Mouse (Mus musculus): ENCODE data around the gene Sart3. TPM values are rescaled to one million over a fixed set of nuclear protein-coding genes. Genes with fewer than 3 reads are reported as not detected.

The Sart3 gene
- polyA plus RNA-seq, 1 experiment = 63.5 TPM

DNA sequence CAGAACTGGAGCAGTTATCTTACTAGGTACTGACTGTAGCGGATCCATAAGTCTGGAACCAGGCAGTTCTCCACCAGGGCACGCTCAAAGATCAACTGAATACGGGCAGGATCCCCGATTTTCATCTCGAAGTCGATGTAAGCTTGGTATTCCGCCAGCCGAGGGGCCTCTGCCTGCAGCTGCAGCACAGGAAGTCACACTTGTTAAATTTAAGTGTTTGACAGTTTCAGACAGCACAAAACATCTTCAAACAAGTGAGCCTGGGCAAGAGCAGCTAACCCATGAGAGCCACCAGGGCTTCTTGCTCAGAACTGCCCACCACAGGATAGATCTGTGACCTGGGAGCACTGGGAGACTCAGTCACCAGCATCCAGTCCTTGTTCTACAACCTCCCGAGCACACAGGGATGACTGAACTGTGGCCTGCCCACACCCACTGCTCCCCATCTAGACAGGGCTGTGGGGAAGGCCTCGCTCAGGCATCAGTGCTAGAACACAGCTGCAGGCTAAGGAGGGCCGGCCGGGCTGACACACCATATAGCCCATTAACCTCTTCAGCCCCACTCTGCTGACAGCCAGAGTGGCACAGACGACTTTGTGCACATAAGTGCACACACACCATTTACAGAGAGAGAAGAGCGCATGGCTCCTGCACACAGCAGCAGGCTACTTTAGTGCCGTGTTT, 16.8 kb downstream of the Sart3 start:
- TF ChIP-seq CTCF (IDR thresholded peaks at IDR 0.05; ENCODE audit: borderline replicate concordance, extremely low read depth, insufficient read depth, insufficient read length) (no peak), POLR2A (IDR thresholded peaks at IDR 0.05; ENCODE audit: borderline replicate concordance, extremely low read depth, insufficient read depth, insufficient read length, poor library complexity, severe bottlenecking) (no peak)
- no peak for DNase-seq (ENCODE audit: low read depth)

DNA sequence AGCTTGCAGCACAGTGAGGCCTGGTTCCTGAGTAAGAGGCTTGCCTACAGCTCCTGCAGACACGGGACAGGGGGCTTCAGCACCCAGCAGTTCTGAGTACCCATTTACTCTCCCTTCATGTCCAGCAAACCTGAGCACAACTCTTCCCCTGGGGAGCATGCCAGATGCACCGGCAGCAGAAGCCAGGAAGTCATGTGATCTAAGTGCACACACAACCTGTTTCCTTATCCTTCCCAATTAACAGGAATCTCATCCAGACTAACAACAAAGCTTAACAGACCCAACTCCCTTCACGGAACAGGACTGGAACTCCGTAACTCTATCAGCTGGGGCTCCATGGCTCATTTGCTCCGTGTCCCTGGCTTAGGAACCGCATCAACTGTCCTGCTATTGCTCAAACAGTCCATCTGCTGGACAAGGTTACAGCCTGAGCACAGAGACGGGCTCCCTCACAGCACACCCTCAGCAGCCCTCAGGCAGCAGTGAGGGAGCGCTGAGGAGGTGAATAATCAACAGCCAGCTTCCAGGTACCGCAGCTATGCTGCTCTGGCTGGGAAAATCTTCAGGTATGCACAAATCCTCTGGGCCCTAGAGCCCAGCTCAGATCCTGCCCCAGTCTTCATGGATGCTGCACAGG, 20.7 kb downstream of the Sart3 start:
- no peak for TF ChIP-seq CTCF (IDR thresholded peaks at IDR 0.05; ENCODE audit: borderline replicate concordance, extremely low read depth, insufficient read depth, insufficient read length)
- TF ChIP-seq POLR2A (IDR thresholded peaks at IDR 0.05; ENCODE audit: borderline replicate concordance, extremely low read depth, insufficient read depth, insufficient read length, poor library complexity, severe bottlenecking) = no peak
- DNase-seq (ENCODE audit: low read depth) = no peak

DNA sequence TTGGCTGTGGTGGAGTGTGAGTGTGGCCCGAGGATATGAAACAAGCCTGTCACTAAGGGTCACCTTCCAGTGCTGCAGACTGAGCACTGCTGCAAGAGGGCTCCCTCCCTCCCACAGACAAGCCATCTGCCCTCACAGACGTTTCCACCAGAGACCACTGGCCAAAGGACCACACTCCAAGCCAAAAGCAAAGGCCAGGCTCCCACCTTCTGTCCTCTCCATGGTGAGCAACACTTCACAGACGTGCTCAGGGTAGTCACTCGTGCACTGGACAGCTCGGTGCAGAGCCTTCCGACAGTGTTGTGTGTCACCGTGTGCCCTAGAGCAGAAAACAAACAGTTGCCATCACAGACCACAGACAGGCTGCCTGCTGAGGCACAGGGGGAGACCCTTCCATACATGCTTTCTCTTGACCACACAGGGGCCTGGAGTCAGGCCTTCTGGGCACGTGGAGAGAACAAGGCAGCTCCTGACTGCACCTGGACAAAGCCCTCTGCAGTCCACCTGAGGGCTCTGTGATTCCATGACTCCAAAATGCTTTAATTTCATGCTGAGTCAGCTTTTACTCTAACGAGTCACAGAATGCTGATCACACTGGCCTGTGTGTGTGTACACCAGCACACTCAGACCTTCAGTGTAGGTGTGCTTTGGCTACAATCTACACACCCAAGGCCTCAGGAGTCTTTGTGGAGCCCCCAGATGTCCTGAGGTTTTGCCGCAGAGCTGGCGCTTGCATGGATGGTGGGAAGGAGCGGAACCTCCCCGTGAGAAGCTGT, 23.6 kb downstream of the Sart3 start:
- DNase-seq (ENCODE audit: low read depth) = no peak
- TF ChIP-seq CTCF (IDR thresholded peaks at IDR 0.05; ENCODE audit: borderline replicate concordance, extremely low read depth, insufficient read depth, insufficient read length) = no peak

DNA sequence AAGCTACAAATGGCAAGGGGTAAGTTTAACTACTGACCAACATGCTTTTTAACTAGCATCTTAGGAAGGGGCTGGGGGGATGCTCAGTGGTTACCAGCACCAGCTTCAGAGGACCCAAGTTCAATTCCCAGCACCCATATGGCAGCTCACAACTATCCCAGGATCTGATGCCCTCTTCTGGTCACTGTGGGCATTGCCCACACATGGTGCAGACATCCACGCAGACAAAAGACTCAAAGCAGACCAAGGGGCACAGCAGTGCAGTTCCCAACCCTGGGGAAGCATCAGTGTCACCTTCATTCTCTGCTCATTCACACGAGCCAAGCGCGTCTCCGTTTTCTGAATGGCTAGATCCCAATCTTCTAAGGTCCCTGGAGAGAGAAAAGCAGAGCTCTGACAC, 24.7 kb downstream of the Sart3 start:
- DNase-seq (ENCODE audit: low read depth) = no peak
- TF ChIP-seq CTCF (IDR thresholded peaks at IDR 0.05; ENCODE audit: borderline replicate concordance, extremely low read depth, insufficient read depth, insufficient read length) = peak; percentile 20; the same call in 1 of the 2 replicates
- no peak for TF ChIP-seq POLR2A (IDR thresholded peaks at IDR 0.05; ENCODE audit: borderline replicate concordance, extremely low read depth, insufficient read depth, insufficient read length, poor library complexity, severe bottlenecking)

DNA sequence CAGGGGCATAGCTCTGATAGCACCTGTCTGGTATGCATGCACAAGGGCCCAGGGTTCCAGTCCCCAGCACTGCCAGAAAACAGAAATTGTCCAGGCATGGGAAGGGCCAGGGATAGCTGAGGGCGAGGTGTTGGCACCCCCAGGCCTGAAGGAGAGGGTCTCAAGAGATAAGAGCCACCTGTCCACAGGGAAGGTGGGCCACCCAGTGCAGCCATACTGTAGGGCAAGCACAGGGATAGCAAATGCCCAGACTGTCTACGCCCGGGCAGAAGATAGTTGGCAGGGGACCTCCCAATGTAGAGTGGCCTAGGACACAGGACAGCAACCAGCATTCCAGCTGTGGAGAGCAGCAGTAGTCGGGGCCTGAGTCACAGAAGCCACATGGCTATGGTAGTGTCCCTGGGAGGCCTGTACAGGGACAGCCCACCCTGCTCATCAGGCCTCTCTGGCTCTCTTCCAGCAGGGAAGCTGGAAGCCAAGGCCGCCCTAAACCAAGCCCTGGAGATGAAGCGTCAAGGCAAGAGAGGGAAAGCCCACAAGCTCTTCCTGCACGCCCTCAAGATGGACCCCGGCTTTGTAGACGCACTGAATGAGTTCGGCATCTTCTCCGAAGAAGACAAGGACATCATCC, 34.6 kb downstream of the Sart3 start:
- DNase-seq (ENCODE audit: low read depth) = no peak
- TF ChIP-seq POLR2A (IDR thresholded peaks at IDR 0.05; ENCODE audit: borderline replicate concordance, extremely low read depth, insufficient read depth, insufficient read length, poor library complexity, severe bottlenecking) (no peak), CTCF (IDR thresholded peaks at IDR 0.05; ENCODE audit: borderline replicate concordance, extremely low read depth, insufficient read depth, insufficient read length) (no peak)

DNA sequence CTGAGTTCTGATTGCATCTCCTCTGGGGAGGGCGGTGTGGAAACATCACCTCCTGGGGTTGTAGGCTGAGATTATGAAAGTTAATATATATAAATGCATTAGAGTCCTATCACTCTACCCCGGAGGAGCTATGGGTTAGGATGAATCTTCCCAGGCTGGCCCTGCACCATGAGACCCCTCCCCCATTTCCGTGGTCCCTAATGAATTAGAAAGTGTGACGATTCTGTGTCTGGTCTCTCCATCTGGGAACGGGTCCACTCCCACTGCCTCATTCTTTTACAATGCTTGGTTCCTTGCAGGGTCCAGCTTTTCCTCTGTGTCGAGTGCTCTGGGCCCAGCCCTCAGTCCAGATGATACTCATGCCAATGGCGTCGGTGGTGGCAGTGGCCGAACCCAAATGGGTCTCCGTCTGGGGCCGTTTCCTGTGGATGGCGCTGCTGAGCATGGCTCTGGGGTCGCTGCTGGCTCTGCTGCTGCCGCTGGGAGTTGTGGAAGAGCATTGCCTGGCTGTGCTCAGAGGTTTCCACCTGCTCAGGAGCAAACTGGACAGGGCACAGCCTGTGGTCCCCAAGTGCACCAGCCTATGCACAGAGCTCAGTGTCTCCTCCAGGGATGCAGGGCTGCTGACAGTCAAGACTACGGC, 35.7 kb downstream of the Sart3 start:
- no peak for DNase-seq (ENCODE audit: low read depth)
- TF ChIP-seq CTCF (IDR thresholded peaks at IDR 0.05; ENCODE audit: borderline replicate concordance, extremely low read depth, insufficient read depth, insufficient read length) (no peak), POLR2A (IDR thresholded peaks at IDR 0.05; ENCODE audit: borderline replicate concordance, extremely low read depth, insufficient read depth, insufficient read length, poor library complexity, severe bottlenecking) (no peak)

DNA sequence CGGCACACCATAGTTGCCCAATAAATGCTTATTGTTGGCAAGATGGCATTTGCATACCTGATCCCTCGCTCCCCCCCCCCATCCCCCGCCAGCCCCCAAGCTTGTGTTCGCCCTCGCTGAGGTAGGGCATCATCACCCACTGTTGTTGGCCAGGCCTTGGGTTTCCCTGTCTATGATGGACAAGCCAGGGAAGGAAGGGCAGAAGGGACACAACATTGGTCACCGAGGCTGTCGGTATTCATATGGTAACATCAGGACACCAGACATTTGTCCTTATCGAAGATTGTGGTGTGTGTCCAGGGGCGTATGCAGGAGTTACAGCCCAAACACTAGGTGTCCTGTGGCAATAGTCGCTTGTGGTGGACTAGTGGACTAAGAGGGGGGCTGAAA, 36.2 kb downstream of the Sart3 start:
- TF ChIP-seq CTCF (IDR thresholded peaks at IDR 0.05; ENCODE audit: borderline replicate concordance, extremely low read depth, insufficient read depth, insufficient read length) (no peak), POLR2A (IDR thresholded peaks at IDR 0.05; ENCODE audit: borderline replicate concordance, extremely low read depth, insufficient read depth, insufficient read length, poor library complexity, severe bottlenecking) (no peak)
- no peak for DNase-seq (ENCODE audit: low read depth)

DNA sequence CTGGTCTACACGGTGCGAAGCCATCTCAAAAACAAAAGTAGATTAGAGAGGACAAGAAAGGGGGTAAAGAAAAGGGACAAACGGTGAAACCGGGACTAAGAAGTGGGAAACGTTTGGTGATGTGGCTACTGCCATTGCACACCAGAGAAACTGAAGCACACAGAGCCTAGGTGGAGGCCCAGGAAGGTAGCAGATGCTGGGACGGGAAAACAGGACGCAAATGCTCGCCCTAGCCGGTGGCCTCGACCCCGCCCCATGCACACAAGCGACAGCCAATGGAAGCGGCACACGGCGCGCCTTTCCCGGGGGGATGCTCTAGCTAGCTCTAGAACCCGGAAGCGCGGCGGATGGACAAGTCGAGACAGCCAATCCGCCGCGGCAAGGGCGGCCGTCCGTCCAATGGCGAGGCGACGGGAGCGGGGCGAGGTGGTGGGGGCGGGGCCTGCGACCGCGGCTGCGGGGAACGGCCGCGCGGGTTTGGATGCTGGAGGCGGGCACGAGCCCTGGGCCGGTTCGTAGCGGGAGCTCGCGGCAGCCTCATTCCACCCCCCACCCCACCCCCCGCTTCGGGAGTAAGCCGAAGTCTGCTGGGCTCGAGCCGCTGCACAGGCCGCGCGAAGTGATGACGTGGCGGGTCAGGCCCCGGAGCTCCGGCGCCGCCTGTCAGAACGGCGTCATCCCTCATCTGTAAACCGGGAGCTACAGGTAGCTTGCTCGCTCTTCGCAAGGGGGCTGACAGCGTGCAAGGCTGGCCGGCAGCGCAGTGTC, 36.8 kb downstream of the Sart3 start, which contains the start of gene Ficd:
Gene Ficd (plus strand): TSS at position 459 of the 768 bp plus-strand sequence.
- DNase-seq (ENCODE audit: low read depth) = peak; percentile 99
- no peak for TF ChIP-seq POLR2A (IDR thresholded peaks at IDR 0.05; ENCODE audit: borderline replicate concordance, extremely low read depth, insufficient read depth, insufficient read length, poor library complexity, severe bottlenecking)

DNA sequence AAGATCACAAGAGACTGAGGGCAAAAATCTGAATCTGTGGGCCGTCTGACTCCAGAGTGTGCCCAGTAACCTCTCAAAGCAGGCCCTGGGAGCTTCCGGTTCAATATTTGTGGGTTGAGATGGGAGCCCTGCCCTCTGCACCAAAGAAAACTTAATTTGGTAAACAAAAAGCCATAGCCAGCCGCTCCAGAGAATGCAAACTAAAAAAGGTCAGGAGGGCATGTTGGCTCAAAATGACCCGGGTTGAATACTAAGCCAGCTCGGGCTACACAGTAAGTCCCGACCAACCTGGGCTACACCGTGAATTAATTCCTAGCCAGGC, 37.3 kb downstream of the Sart3 start:
- TF ChIP-seq CTCF (IDR thresholded peaks at IDR 0.05; ENCODE audit: borderline replicate concordance, extremely low read depth, insufficient read depth, insufficient read length) (no peak), POLR2A (IDR thresholded peaks at IDR 0.05; ENCODE audit: borderline replicate concordance, extremely low read depth, insufficient read depth, insufficient read length, poor library complexity, severe bottlenecking) (no peak)
- no peak for DNase-seq (ENCODE audit: low read depth)

DNA sequence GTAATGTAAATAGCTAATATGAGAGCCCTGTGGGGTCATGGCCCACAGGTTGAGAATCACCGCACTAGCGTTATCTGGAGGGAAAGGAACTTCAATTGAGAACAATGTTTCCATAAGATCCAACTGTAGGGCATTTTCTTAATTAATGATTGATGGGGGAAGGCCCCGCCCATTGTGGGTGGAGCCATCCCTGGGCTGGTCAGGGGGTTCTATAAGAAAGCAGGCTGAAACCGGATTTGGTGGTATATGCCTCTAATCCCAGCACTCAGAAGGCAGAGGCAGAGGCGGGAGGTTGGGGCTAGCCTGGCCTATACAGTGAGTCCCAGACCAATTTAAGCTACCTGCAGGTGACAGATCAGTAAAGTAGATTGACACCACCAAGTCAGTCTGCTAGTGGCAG, 37.9 kb downstream of the Sart3 start:
- no peak for DNase-seq (ENCODE audit: low read depth)
- TF ChIP-seq CTCF (IDR thresholded peaks at IDR 0.05; ENCODE audit: borderline replicate concordance, extremely low read depth, insufficient read depth, insufficient read length) (no peak), POLR2A (IDR thresholded peaks at IDR 0.05; ENCODE audit: borderline replicate concordance, extremely low read depth, insufficient read depth, insufficient read length, poor library complexity, severe bottlenecking) (no peak)

Measured in brain, embryonic 14.5 days (tissue).